Mouse (Mus musculus) heart, postnatal 10 days (tissue): ENCODE measurements around the gene Rcvrn. TPM values are rescaled to one million over a fixed set of nuclear protein-coding genes. Genes with fewer than 3 reads are reported as not detected.

Experiments
- DNase-seq, 2 experiments: peaks; one replicate each; pipeline ENCODE4 v3.0.0; 2021
- intact Hi-C: fragments of 180-260 bp; cut with DNase I; formaldehyde crosslinking; loops from one replicate; pipeline ENCODE4 v1.15.1; 2025
- total RNA-seq, 2 experiments: library from RNA; stranded (reverse); gene quantifications; 2 replicates each; pipeline ENCODE4 v1.2.3; 2021

Gene Rcvrn
- total RNA-seq, 2 experiments from 2014 or later: not detected

- peak; percentile 68 to 91 for DNase-seq
- intact Hi-C loops: no loop called here
Measured at GRCm38 (mm10) chr11:67667531-67668332, 27.4 kb upstream of the Rcvrn start.

GRCm38 (mm10) chr11:67668460-67669007 lies 26.6 kb upstream of the Rcvrn start:
- intact Hi-C loops: no loop called here
- no peak for DNase-seq

- DNase-seq: no peak
- intact Hi-C loops: no loop called here
Measured at GRCm38 (mm10) chr11:67670031-67670430, 25.1 kb upstream of the Rcvrn start.

- peak; percentile 44 to 66 for DNase-seq
- intact Hi-C loops: no loop called here
Measured at GRCm38 (mm10) chr11:67672140-67672539, 23.0 kb upstream of the Rcvrn start.

GRCm38 (mm10) chr11:67675562-67676540 lies 19.3 kb upstream of the Rcvrn start:
- intact Hi-C loops: loop anchor here (1.0 to 5.0 kb wide), 3 partner anchors 19 to 563 kb away; no protein-coding TSS in a partner anchor
- peak; percentile 68 to 77 for DNase-seq

- no peak for DNase-seq
- intact Hi-C loops: loop anchor here (5.0 kb wide), 1 partner anchor 133 kb away; no protein-coding TSS in a partner anchor
Measured at GRCm38 (mm10) chr11:67679300-67679699, 15.8 kb upstream of the Rcvrn start.

- DNase-seq: no peak
- intact Hi-C loops: loop anchor here (5.0 kb wide), 1 partner anchor 132 kb away; no protein-coding TSS in a partner anchor
Measured at GRCm38 (mm10) chr11:67679930-67680329, 15.2 kb upstream of the Rcvrn start.

GRCm38 (mm10) chr11:67681871-67682270 lies 13.3 kb upstream of the Rcvrn start:
- DNase-seq: no peak
- intact Hi-C loops: no loop called here

- no peak for DNase-seq
- intact Hi-C loops: no loop called here
Measured at GRCm38 (mm10) chr11:67686109-67686508, 9.0 kb upstream of the Rcvrn start.

GRCm38 (mm10) chr11:67712976-67713375 lies 17.9 kb downstream of the Rcvrn start:
- intact Hi-C loops: no loop called here
- DNase-seq: no peak

GRCm38 (mm10) chr11:67715382-67715781 lies 20.3 kb downstream of the Rcvrn start:
- intact Hi-C loops: no loop called here
- no peak for DNase-seq

GRCm38 (mm10) chr11:67721485-67721884 lies 26.4 kb downstream of the Rcvrn start:
- intact Hi-C loops: no loop called here
- peak in 1 of 2 experiments; percentile 15 for DNase-seq

GRCm38 (mm10) chr11:67722399-67723156 lies 27.5 kb downstream of the Rcvrn start:
- DNase-seq: no peak
- intact Hi-C loops: no loop called here

GRCm38 (mm10) chr11:67723231-67724013 lies 28.3 kb downstream of the Rcvrn start:
- intact Hi-C loops: no loop called here
- no peak for DNase-seq

GRCm38 (mm10) chr11:67727095-67727494 lies 32.0 kb downstream of the Rcvrn start:
- intact Hi-C loops: no loop called here
- DNase-seq: peak in 1 of 2 experiments; percentile 53

- DNase-seq: no peak
- intact Hi-C loops: no loop called here
Measured at GRCm38 (mm10) chr11:67728726-67729125, 33.6 kb downstream of the Rcvrn start.

- intact Hi-C loops: no loop called here
- no peak for DNase-seq
Measured at GRCm38 (mm10) chr11:67731056-67731455, 35.9 kb downstream of the Rcvrn start.

GRCm38 (mm10) chr11:67733726-67734125 lies 38.6 kb downstream of the Rcvrn start:
- no peak for DNase-seq
- intact Hi-C loops: no loop called here

- intact Hi-C loops: no loop called here
- DNase-seq: no peak
Measured at GRCm38 (mm10) chr11:67734597-67734996, 39.5 kb downstream of the Rcvrn start.
